Mouse (Mus musculus) stomach, postnatal 0 days (tissue): ENCODE data around the gene Tcfl5.

ENCODE experiments used
- CTCF ChIP-seq: IDR thresholded peaks from 2 replicates; pipeline ENCODE4 v1.5.1; 2016; ENCODE audit warnings: antibody characterized with exemption, low read depth, mild to moderate bottlenecking, moderate library complexity
- EP300 ChIP-seq: optimal IDR thresholded peaks from 2 replicates; pipeline ENCODE3; 2016; ENCODE audit warnings: antibody characterized with exemption

DNA sequence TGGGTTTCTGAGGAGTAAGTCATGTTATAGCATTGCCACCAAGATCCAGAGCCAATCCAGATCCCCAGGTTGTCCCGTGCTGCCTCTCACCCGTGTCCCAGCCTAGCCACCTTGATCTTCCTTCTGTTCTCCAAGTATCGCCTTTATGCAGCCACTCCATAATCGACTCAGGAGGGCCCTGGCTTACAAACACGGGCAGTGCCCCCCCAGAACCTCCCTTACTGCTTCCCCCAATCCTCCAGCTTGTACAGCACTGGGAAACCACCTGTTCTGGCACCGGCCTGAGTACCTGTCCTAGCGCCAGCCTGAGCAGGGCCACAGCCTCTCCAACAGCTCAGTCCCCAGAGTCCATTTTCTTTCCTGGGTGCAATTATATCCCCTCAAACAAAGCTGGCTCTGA lies 12.2 kb upstream of the Tcfl5 start:
- TF ChIP-seq CTCF (no peak), EP300 (no peak)
